In genomic region chr7:81844801-81845200, GRCm38 (mm10) we compare ENCODE assay signal across 36 mouse cellular contexts. TPM values are rescaled to one million over a fixed set of nuclear protein-coding genes. Genes with fewer than 3 reads are reported as not detected.
"Had no signal": no experiment of that assay in that cellular context is flagged by ENCODE, and none has a peak within 500 bp of the region (broad histone marks: within the 10 kb centered on the region; RNA-seq: fewer than 3 reads in every experiment).

No protein-coding gene starts in this region.

- H3K9ac ChIP-seq: heart, embryonic 12.5 days; hindbrain, embryonic 12.5 days; hindbrain, embryonic 14.5 days; intestine, embryonic 15.5 days; limb, embryonic 12.5 days had no signal

- H3K4me2 ChIP-seq: heart, embryonic 12.5 days; hindbrain, embryonic 12.5 days; hindbrain, embryonic 14.5 days; intestine, embryonic 15.5 days; limb, embryonic 12.5 days; liver, embryonic 11.5 days had no signal

- H3K9me3 ChIP-seq: heart, embryonic 12.5 days; hindbrain, embryonic 10.5 days; hindbrain, embryonic 12.5 days; intestine, embryonic 15.5 days; limb, embryonic 10.5 days had no signal

- H3K27ac ChIP-seq: heart, adult 2 months; hindbrain, embryonic 10.5 days; hindbrain, embryonic 12.5 days; hindbrain, embryonic 14.5 days; intestine, embryonic 15.5 days; layer of hippocampus, adult 2 months; left cerebral cortex, adult 2 months; limb, embryonic 10.5 days; limb, embryonic 12.5 days had no signal

- H3K36me3 ChIP-seq: heart, embryonic 12.5 days; hindbrain, embryonic 10.5 days; hindbrain, embryonic 12.5 days; intestine, embryonic 15.5 days; limb, embryonic 10.5 days; limb, embryonic 12.5 days had no signal

- H3K27me3 ChIP-seq: heart, embryonic 12.5 days; hindbrain, embryonic 12.5 days; intestine, embryonic 15.5 days; limb, embryonic 12.5 days had no signal

- H3K4me1 ChIP-seq: hindbrain, embryonic 10.5 days; intestine, embryonic 15.5 days had no signal

- DNase-seq: gastrocnemius, postnatal 25 days; heart, adult 2 months; heart, postnatal 10 days; heart, postnatal 4 days; kidney, adult 18-20 months; kidney, adult 8-10 months; kidney, postnatal 10 days; kidney, postnatal 25 days; kidney, postnatal 4 days; liver had no signal

- ATAC-seq: hindbrain, embryonic 16.5 days; inflammation-experienced regulatory T-cells, adult 6 months; intestine, embryonic 15.5 days; intestine, postnatal 0 days had no signal

- H3K4me3 ChIP-seq: heart, adult 2 months; heart, embryonic 12.5 days; hindbrain, embryonic 10.5 days; hindbrain, embryonic 12.5 days; intestine, embryonic 15.5 days; layer of hippocampus, adult 2 months; left cerebral cortex, adult 2 months; limb, embryonic 10.5 days; limb, embryonic 12.5 days had no signal

RNA-seq across cellular contexts. Expression of gene Gm10160, which starts 10.8 kb away (rescaled TPM):
- total RNA-seq: gastrocnemius, postnatal 25 days; gastrocnemius, postnatal 4 days; granulocyte monocyte progenitor cell, adult 5-6 weeks; heart, adult 2 months; heart, postnatal 10 days; heart, postnatal 25 days; heart, postnatal 4 days; layer of hippocampus, adult 2 months; layer of hippocampus, postnatal 10 days; layer of hippocampus, postnatal 25 days; left cerebral cortex, adult 2 months; left cerebral cortex, postnatal 14 days; left cerebral cortex, postnatal 36 days had no signal
- polyA plus RNA-seq: frontal cortex, adult 2 months; heart, adult 2 months; heart, embryonic 12.5 days; heart, embryonic 14.5 days; heart, embryonic 16.5 days; hindbrain, embryonic 10.5 days; hindbrain, embryonic 12.5 days; hindbrain, embryonic 14.5 days; hindbrain, embryonic 16.5 days; inflammation-experienced regulatory T-cells, adult 6 months; intestine, embryonic 15.5 days; intestine, postnatal 0 days; kidney, embryonic 14.5 days; kidney, embryonic 16.5 days; limb, embryonic 10.5 days; limb, embryonic 12.5 days; limb, embryonic 14.5 days; liver, embryonic 11.5 days had no signal
